Mouse (Mus musculus) urinary bladder, adult 2 months (tissue): ENCODE measurements around the gene Olfr1093. TPM values are rescaled to one million over a fixed set of nuclear protein-coding genes. Genes with fewer than 3 reads are reported as not detected.

Source experiments
- DNase-seq: peaks from one replicate; pipeline ENCODE4 v3.0.0; 2022; ENCODE audit warnings: low spot score
- polyA plus RNA-seq: library from polyadenylated mRNA; depleted of rRNA; stranded (reverse); fragments of >200 nt; gene quantifications from 2 replicates; pipeline ENCODE4 v1.2.3, GENCODE M21; 2012; rRNA removed

Gene Olfr1093
- polyA plus RNA-seq = not detected in 2 replicates

- no peak for DNase-seq
These were observed at the start of gene Olfr1093 for GRCm38 (mm10) chr2:86782179-86782578. Olfr1093 (plus strand) TSS chr2:86782479.

DNA sequence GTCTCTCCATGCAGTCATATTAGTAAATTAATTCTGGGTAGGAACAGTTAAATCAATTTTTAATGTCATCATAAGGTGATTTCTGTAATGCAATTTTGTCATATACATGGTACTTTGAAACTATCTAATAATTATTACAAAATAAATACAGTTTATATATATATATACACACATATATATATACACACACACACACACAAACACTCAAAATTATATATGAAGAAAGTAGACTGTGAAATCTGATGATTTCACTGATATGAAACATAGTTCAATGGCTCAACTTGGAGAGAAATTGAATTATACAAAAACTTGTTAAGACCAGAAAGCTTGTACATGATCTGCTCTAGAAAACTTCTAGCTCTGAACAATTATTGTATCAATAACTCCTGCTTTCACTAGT is 48.7 kb upstream of the Olfr1093 start, which contains the start of gene Olfr1089:
Gene Olfr1089, minus strand, starts transcription at position 101 of the 400 bp plus-strand sequence.
- DNase-seq = no peak

GRCm38 (mm10) chr2:86758893-86759292 is 23.4 kb upstream of the Olfr1093 start, which contains the start of gene Olfr1090:
Olfr1090 (minus strand) TSS chr2:86758993.
- no peak for DNase-seq

DNA sequence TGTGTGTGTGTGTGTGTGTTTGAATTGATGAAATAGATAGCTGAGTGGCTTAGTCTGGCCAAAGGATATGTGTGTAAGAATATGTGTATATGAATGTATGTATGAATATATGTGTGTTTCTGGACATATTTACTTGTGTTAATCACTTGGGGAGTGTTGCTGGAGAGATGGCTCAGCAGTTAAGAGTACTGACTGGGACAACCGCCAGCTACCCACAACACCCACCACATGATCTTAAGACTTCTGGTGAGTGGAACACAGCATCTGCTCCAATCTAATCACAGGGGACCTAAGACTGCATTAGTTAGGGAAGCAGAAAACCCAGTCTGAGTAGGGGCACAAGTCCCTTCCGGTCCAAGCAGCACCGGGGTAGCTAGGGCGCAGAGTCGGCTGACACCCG is 21.2 kb upstream of the Olfr1093 start:
- DNase-seq = no peak

DNA sequence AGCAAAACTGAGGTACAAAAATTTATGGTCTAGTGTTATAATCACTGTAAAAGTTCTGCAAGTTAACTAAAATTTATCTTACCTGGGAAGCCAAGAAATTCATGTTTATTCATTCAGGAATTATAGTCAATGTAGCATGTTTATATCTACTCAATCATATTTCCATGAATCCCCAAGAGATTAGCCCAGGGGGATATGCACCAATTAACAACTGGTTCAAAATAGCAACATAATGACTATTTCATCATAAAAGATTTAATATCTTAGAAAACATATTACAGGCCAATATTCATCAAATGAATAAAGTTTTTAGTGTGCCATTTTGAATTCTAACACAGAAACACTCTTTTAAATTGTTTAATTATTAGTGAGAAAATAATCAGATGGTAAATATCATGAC is 27.6 kb downstream of the Olfr1093 start, which contains the start of gene Olfr141:
Gene Olfr141, minus strand, starts transcription at position 101 of the 400 bp plus-strand sequence.
- no peak for DNase-seq

DNA sequence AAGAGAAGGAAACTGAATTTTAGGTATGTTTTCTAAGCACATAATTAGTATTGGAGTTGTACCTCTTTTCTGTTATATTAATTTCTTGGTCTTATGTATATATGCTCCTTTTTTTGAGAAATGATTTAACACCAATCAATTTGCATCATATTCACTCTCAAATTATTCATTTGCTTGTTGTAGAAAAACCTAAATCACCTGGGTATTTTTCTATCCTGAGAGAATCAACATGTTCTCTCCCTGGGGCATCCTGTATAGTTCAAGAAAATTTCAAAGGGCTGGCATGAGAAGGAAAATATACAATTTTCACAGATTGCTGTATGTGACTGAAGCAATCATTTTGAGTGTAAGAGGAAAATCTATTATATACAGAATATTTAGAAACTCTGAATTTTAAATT is 42.1 kb downstream of the Olfr1093 start, which contains the start of gene Olfr1094:
Gene Olfr1094, plus strand, starts transcription at position 301 of the 400 bp plus-strand sequence.
- no peak for DNase-seq

Other genes with a start within 250 kb of the Olfr1093 start
- gene Olfr1079, start 240.0 kb upstream of the Olfr1093 start, polyA plus RNA-seq = not detected in 2 replicates
- not detected in 2 replicates for gene Olfr1080, start 224.2 kb upstream of the Olfr1093 start, polyA plus RNA-seq
- not detected in 2 replicates for gene Olfr1082, start 183.5 kb upstream of the Olfr1093 start, polyA plus RNA-seq
- not detected in 2 replicates for gene Olfr1084, start 142.8 kb upstream of the Olfr1093 start, polyA plus RNA-seq
- gene Olfr1085, start 120.5 kb upstream of the Olfr1093 start, polyA plus RNA-seq = not detected in 2 replicates
- not detected in 2 replicates for gene Olfr1086, start 102.4 kb upstream of the Olfr1093 start, polyA plus RNA-seq
- not detected in 2 replicates for gene Olfr1087, start 84.1 kb upstream of the Olfr1093 start, polyA plus RNA-seq
- gene Olfr1089, start 48.8 kb upstream of the Olfr1093 start, polyA plus RNA-seq = not detected in 2 replicates
- gene Olfr1090, start 23.5 kb upstream of the Olfr1093 start, polyA plus RNA-seq = not detected in 2 replicates
- gene Olfr141, start 27.5 kb downstream of the Olfr1093 start, polyA plus RNA-seq = not detected in 2 replicates
- not detected in 2 replicates for gene Olfr1094, start 42.2 kb downstream of the Olfr1093 start, polyA plus RNA-seq
- gene Olfr1095, start 69.2 kb downstream of the Olfr1093 start, polyA plus RNA-seq = not detected in 2 replicates
- gene Gm13723, start 92.3 kb downstream of the Olfr1093 start, polyA plus RNA-seq = not detected in 2 replicates
- gene Olfr1097, start 109.7 kb downstream of the Olfr1093 start, polyA plus RNA-seq = not detected in 2 replicates
- gene Olfr1098, start 142.1 kb downstream of the Olfr1093 start, polyA plus RNA-seq = not detected in 2 replicates
- not detected in 2 replicates for gene Olfr1099, start 178.2 kb downstream of the Olfr1093 start, polyA plus RNA-seq
- not detected in 2 replicates for gene Olfr1100, start 197.5 kb downstream of the Olfr1093 start, polyA plus RNA-seq
- not detected in 2 replicates for gene Olfr1101, start 208.7 kb downstream of the Olfr1093 start, polyA plus RNA-seq
- not detected in 2 replicates for gene Olfr1102, start 215.9 kb downstream of the Olfr1093 start, polyA plus RNA-seq
- gene Olfr1104, start 244.6 kb downstream of the Olfr1093 start, polyA plus RNA-seq = not detected in 2 replicates